Mouse (Mus musculus) heart, adult 2 months (tissue): ENCODE measurements at regions not wholly inside any gene's neighbourhood (a gene's known extent, or its start where the extent isn't known, plus 50 kb on each side); places are given as distances from the start of the nearest gene placed in this dataset.

Experiments
- CTCF ChIP-seq: fragments of 200-600 bp; IDR thresholded peaks from 2 replicates; pipeline ENCODE4 v1.8.1; 2022; ENCODE audit warnings: antibody characterized with exemption, mild to moderate bottlenecking, moderate library complexity
- POLR2A ChIP-seq: fragments of 200-500 bp; IDR thresholded peaks from 2 replicates; pipeline ENCODE4 v1.6.1; 2011; ENCODE audit warnings: mild to moderate bottlenecking, low read depth, low read length, control low read depth; ENCODE audit not compliant: insufficient read depth

DNA sequence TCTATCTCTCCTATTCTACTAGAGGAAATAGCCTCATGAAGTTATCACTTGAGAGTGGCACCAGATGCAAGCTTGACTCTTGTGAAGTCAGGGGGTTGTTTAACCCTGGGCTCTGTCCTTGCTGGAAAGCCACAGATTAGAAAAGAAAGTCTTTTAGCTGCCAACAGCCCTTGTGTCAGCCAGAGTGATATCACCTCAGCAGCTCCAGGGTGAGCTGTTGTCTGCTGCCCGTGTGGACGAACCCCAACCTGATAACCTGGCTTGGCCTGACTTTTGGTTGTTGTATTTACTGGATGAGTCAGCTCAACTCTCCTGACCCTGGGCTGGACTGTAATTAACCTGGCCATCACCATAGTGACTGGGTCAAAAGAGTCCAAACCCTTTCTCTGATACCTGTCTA lies 88.6 kb upstream of the Serbp1 start:
- TF ChIP-seq CTCF (no peak), POLR2A (no peak)
